Mouse (Mus musculus): ENCODE results near the gene Rara.

Gene Rara

GRCm38 (mm10) chr11:98937914-98938694 is 10.5 kb downstream of the Rara start:
- no peak for DNase-seq (ENCODE audit: low read depth, low spot score)

- no peak for DNase-seq (ENCODE audit: low read depth, low spot score)
Measured at GRCm38 (mm10) chr11:98938701-98939083, 11.1 kb downstream of the Rara start.

DNA sequence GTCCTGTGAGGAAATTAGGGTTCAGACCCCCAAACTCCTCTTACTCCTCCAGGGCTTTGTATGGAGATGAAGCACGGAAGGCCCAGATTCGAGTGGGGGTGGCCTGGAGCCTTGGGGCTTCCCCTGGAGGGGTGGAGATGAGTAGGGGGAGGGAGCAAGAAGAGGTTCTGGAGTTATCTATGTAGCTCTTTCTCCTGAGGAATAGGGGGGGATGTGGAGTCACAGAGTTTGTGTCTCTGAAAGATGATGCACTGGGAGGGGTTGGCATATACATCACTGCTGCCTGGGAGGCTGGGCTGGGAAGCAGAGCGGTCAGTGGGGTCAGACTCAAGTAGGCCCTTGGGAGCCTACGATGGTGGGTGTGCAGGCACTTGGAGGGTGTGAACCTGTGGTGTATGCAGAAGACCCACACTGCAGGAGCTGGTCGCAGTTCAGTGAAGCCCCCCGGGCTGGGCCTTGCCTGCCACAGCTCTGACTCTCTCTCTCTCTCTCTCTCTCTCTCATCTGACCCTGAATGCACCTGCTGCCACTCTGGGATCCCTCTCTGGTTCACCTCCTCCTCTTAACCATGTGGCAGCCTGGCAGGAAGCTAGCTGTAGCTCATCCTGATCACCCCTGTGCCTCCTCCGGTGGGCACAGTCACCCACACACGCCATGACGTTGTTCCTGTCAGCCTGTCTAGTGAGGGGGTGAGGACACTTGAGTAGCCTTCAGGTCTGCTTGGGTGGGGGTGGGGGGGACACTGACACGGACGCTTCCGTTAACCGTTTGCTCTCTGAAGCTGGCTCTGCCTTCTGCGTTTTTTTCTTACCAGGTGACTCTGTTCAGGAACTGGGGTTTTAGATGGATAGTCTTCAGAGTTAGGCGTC is 11.7 kb downstream of the Rara start:
- DNase-seq (ENCODE audit: low read depth, low spot score), result no peak

DNA sequence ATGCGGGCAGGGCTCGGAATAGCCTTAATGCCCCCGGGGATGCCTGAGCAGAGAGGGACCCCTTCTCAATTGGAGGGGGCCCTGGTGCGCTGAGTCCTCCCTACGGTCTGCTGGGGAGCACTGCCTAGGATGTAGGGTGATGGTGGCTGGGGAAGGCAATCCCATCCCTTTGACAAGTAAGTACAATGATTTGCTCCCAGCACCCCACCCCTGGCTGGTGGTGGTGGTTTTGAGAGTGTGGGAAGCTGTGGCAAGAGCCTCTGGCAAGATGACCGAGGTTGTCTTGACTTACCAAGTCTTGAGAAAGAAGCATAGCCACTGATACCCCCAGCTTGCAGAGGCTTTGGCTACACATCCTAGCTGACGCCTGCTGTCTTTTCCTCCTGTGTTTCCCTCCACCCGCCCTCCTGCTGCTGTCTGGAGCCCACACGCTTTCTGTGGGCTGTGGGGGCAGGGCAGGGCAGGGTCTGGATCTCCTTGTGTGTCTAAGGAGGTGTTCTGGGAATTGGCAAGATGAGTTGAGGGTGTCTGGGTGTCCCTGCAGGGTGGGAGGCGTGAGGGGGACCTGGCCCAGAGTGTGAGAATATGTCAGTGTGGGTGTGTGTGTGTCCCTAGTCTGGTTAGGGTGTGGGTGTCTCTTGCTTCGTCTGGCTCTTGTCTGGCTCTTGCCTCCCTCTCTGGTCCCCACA is 12.5 kb downstream of the Rara start:
- DNase-seq (ENCODE audit: low read depth, low spot score), result peak; percentile 68

GRCm38 (mm10) chr11:98940776-98941175 is 13.2 kb downstream of the Rara start:
- DNase-seq (ENCODE audit: low read depth, low spot score), result no peak

GRCm38 (mm10) chr11:98941341-98941825 is 13.8 kb downstream of the Rara start:
- DNase-seq (ENCODE audit: low read depth, low spot score), result peak; percentile 66

DNA sequence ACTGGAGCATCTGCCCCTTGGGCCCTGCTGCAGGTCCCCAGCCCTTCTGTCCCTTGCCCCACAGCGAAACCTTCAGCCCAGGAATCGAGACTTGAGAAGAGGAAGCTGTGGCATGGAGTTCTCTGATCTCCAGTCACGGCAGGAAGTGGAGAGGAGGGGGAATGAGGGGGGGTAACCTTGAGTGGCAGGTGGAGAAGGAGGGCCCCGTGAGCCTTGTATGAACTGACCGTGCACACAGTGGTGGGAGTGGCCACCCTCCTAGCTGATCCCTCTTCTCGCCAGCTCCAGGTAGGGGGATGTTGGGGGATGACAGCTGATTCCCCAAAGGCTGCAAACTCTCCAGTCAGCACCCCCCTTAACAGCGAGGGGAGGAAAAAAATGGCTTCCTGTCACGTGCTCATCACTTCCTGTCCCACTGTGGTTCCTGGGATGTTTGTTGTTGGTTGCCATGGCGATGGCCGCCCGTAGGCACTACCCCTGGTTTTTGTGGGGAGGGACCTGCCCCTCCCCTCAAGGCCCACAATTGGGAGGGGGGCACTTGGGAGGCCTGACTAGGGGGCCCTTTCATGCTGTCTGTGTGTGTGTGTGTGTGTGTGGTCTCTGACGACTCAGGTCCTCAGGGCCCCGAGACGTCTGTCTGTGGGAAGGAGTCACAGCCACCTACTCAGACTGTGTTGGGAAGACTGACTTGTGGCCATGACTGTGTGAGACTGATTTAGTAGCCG is 14.4 kb downstream of the Rara start:
- DNase-seq (ENCODE audit: low read depth, low spot score), result peak; percentile 58

- no peak for DNase-seq (ENCODE audit: low read depth, low spot score)
Measured at GRCm38 (mm10) chr11:98942555-98942922, 14.9 kb downstream of the Rara start.

DNA sequence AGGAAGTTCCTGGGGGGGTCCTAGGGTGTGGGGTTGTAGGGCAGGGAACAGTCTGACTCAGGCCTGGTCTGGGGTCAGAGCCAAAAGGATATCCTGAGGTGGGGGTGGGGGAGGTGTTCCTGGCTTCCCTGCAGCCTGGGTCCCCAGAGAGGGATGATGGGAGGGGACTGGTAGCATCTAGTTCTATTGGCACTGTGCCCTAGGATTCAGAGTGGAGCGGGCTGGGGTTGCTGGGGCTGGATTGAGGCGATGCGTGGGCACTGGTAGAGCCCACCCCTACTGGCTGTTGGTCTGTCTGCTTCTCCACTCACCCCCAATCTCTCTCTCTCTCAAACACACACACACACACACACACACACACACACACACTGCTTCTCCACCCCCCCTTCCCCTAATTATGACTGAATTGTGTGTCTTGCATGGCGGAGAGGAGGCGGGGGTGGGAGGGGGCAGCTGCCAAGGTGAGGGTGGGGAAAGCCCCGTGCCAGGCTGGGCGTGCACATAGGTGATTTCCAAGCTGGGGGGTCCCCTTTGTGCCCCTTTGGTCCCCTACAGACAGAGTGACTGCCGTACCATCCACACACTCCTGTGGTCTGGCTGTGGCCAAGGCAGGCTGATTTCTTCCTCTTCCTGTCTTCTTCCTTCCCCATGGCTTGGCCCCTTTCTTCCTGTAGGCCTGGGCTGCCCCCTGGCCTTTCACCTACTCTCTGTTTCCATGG is 15.5 kb downstream of the Rara start:
- DNase-seq (ENCODE audit: low read depth, low spot score), result no peak

DNA sequence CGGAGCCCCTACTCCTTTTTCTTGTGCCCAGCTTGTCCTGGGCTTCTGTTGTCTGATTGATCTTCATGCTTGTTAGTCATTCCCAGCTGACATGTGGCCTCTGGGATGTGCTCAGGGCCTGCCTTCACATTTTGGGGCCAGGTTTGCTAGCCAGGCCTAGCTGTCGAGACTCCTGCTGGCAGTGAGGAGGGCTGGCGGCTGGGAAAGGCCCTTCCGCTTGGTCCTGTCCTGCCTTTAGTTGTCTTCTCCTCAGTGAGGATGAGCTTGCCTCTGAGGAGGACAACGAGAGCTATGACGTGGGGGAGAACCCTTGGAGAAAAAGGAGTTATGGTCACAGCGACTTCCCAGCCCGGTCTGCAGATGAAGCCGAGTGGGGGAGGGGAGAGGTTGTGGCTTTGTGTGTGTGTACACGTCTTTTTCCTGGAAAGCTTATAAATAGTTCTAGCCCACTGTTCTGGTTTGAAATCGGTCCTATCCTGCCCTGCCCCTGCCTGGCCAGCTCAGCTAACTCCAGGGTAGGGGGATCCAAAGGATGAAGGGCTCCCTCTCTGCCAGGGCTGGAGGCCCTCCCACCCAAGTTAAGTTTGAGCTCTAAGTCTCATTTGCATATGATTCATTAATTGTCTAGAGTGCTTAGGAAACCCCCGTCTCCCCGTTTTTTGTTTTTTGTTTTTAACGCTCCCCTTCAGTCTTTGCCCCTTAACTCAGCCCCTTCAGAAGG is 16.3 kb downstream of the Rara start:
- no peak for DNase-seq (ENCODE audit: low read depth, low spot score)

- DNase-seq (ENCODE audit: low read depth, low spot score), result no peak
Measured at GRCm38 (mm10) chr11:98944897-98945604, 17.4 kb downstream of the Rara start.

DNA sequence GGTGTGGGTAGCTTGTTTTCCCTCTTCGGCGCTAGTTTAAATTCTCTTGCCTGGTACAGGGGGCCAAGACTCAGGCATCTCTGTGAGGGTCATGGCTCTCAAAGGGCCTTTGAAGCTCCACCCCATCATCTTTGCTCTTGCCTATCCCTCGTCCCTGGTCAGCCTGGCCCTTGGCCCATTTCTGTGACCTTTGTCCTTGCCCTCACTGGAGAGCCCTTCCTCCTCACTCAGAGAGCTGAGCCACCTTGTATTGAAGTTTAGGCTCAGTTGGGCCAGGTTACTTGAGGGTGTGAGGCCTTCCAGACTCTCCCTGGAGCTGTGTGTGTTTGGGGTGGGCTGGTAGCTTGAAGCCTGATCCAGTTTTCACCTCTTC is 18.0 kb downstream of the Rara start:
- DNase-seq (ENCODE audit: low read depth, low spot score), result no peak

- DNase-seq (ENCODE audit: low read depth, low spot score), result no peak
Measured at GRCm38 (mm10) chr11:98947969-98948569, 20.5 kb downstream of the Rara start.

- no peak for DNase-seq (ENCODE audit: low read depth, low spot score)
Measured at GRCm38 (mm10) chr11:98949242-98949957, 21.8 kb downstream of the Rara start.

DNA sequence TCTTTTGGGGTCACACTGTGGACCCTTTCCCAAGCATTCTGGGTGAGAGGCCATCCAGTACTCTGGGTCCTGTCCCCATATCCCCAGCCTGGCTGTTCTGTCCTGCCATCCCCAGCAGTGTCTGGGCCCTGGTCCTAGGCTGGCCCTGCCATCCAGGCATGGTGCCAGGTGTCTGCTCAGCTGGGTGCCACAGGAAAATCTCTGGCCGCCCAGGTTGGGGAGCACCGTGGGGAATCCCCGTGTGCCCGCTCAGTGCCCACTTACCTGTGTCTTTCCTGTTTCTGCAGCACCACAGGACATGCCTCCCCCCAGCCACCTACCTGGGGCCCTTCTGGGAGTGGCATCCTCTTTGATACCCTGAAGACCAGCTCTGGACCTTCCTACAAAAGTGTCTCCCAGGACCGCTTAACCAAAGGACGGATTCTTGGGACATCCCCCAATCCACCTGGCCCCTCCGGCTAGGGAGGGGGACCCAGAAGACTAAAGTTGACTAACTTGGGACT is 22.4 kb downstream of the Rara start:
- no peak for DNase-seq (ENCODE audit: low read depth, low spot score)

- DNase-seq (ENCODE audit: low read depth, low spot score), result no peak
Measured at GRCm38 (mm10) chr11:98950484-98950883, 22.9 kb downstream of the Rara start.

DNA sequence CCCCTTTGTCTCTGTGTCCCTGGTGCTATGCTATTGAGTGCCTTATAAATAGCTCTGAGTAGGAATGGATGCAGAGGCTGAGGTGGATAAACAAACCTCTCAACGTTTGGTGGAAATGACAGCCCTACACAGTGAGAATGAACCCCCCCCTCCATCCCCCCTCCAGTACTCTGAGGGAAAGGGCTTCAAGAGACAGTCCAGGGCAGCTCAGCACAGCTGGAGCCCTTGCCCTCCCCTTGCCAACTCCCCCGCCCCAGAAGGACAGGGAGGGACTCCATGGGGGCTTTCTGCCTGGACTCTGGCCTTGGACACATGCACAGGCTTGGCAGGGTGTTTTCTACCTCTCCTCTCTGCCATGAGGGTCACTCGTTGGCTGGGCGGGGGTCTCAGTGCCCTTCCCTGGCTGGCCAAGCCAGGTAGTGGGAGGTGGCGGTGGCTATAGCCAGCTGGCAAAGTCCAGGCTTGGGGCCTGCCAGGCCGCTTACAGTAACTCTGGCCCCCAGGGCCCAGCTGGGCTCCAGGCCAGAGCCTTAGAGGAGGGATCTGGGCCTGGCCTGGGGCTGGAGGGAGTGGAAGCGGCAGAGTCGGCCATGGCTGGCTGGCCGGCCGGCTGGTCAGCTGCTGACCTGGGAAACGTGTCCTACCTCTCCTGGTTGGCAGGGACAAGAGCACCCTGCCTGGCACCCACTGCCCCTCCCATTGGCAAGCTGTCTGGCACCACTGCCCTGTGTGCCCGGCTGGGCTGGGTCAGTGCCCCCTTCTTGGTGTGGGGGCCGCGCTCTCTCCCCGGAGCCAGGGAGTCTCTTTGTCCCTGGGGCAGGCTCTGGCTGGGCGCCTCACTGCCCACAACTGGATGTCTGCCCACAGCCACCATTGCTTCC is 23.6 kb downstream of the Rara start:
- DNase-seq (ENCODE audit: low read depth, low spot score), result no peak

All from telencephalon, adult 2 months (tissue).